Mouse (Mus musculus) heart, postnatal 0 days (tissue): Measurements from ENCODE around the gene Polr1d.

ENCODE experiments used
- CTCF ChIP-seq: IDR thresholded peaks from 2 replicates; pipeline ENCODE4 v1.5.1; 2016; ENCODE audit warnings: antibody characterized with exemption, control low read depth, low read depth
- EP300 ChIP-seq: IDR thresholded peaks from 2 replicates; pipeline ENCODE4 v1.6.1; 2016; ENCODE audit warnings: antibody characterized with exemption, low read depth

- TF ChIP-seq CTCF, result no peak
- no peak for TF ChIP-seq EP300
Observed at GRCm38 (mm10) chr5:147055572-147056245, 21.1 kb upstream of the Polr1d start.
